Mouse (Mus musculus) G1E (cell line): Measurements from ENCODE around the gene Sdc1. TPM values are rescaled to one million over a fixed set of nuclear protein-coding genes. Genes with fewer than 3 reads are reported as not detected.

Experiments
- ATAC-seq: 2 replicates; pipeline ENCODE4 v1.8.0; 2016; ENCODE audit warnings: mild to moderate bottlenecking; ENCODE audit not compliant: insufficient number of reproducible peaks, poor library complexity, low FRiP score, severe bottlenecking; ENCODE audit errors: extremely low read depth
- DNase-seq: peaks from one replicate; pipeline ENCODE4 v3.0.0; 2012; ENCODE audit warnings: low spot score
- H3K27me3 ChIP-seq: 2 replicates; pipeline ENCODE4 v1.6.1; 2012; ENCODE audit warnings: mild to moderate bottlenecking, low read length, inconsistent platforms; ENCODE audit not compliant: insufficient read depth
- H3K36me3 ChIP-seq: replicated peaks from 2 replicates; pipeline ENCODE3; 2012; ENCODE audit warnings: mild to moderate bottlenecking, inconsistent platforms
- H3K4me1 ChIP-seq: 2 replicates; pipeline ENCODE4 v1.6.1; 2012; ENCODE audit warnings: low read depth, low read length, inconsistent platforms, mixed read lengths; ENCODE audit not compliant: insufficient read depth
- H3K4me3 ChIP-seq: 2 replicates; pipeline ENCODE4 v1.5.1; 2012; ENCODE audit warnings: low read depth, mild to moderate bottlenecking, inconsistent platforms, low read length, moderate library complexity, mixed read lengths
- H3K9me3 ChIP-seq: replicated peaks from 2 replicates; pipeline ENCODE4 v1.6.1; 2012; ENCODE audit warnings: inconsistent platforms
- CTCF ChIP-seq: IDR thresholded peaks from 2 replicates; pipeline ENCODE4 v1.5.1; 2012; ENCODE audit warnings: low read depth, low read length, inconsistent platforms, mixed read lengths
- GATA1 ChIP-seq: IDR thresholded peaks from 2 replicates; pipeline ENCODE4 v1.6.1; 2012; ENCODE audit warnings: borderline replicate concordance, low read length, inconsistent platforms, mixed read lengths
- GATA2 ChIP-seq: IDR thresholded peaks from 2 replicates; pipeline ENCODE4 v1.6.1; 2012; ENCODE audit warnings: low read depth, low read length, inconsistent platforms, borderline replicate concordance
- POLR2AphosphoS5 ChIP-seq: IDR thresholded peaks from 2 replicates; pipeline ENCODE4 v1.6.1; 2012; ENCODE audit warnings: low read depth, low read length, inconsistent platforms; ENCODE audit not compliant: insufficient replicate concordance
- TAL1 ChIP-seq: conservative IDR thresholded peaks from 2 replicates; pipeline ENCODE4 v1.6.1; 2012; ENCODE audit warnings: low read depth, low read length, inconsistent platforms, mixed read lengths
- polyA plus RNA-seq: library from polyadenylated mRNA; stranded (reverse); fragments of >175 nt; gene quantifications from 2 replicates; pipeline ENCODE4 v1.2.3, GENCODE M21; 2012
- total RNA-seq, 2 experiments: library from RNA; stranded (forward) in 1 of 2; stranded (reverse) in 1 of 2; fragments of 200-1000 nt in 1 of 2; fragments of >200 nt in 1 of 2; fragmentation: Nextera tagmentation in 1 of 2; gene quantifications; 2 replicates each; pipeline ENCODE4 v1.2.3; 2014 to 2017

The Sdc1 gene
- total and polyA plus RNA-seq, 3 experiments, result 0.33 to 0.73 TPM; not detected in 1

DNA sequence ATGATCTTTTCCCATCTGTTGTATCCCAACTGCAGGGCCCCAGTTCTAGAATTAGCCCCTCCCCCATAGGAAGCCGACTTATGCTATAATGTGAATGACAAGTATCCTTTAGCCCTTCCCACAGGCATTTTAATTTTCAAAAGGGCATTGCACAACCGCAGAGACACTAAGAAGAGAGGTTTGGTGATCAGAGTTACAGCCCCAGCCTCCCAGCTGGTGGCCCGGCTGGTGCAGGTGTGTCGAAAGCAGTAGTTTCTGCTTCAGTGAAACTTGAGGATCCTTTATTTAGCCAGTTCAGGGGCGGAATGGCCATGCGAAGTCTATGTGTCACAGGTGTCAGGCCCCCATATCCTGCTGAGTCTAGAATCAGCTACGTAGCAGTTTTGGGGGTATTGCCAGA lies 10.0 kb downstream of the Sdc1 start:
- Histone ChIP-seq H3K9me3 (no peaks in the 10 kb centered on the region), H3K4me1 (no peaks in the 10 kb centered on the region), H3K27me3 (peaks cover 6% of the 10 kb centered on the region; the same call in 1 of the 2 replicates), H3K4me3 (no peak overlapping the region), H3K36me3 (no peaks in the 10 kb centered on the region)
- DNase-seq, result no peak
- no peak for TF ChIP-seq GATA2
- TF ChIP-seq CTCF, result no peak
- no peak for TF ChIP-seq GATA1
- no peak for TF ChIP-seq TAL1
- no peak for TF ChIP-seq POLR2AphosphoS5
- no peak for ATAC-seq

DNA sequence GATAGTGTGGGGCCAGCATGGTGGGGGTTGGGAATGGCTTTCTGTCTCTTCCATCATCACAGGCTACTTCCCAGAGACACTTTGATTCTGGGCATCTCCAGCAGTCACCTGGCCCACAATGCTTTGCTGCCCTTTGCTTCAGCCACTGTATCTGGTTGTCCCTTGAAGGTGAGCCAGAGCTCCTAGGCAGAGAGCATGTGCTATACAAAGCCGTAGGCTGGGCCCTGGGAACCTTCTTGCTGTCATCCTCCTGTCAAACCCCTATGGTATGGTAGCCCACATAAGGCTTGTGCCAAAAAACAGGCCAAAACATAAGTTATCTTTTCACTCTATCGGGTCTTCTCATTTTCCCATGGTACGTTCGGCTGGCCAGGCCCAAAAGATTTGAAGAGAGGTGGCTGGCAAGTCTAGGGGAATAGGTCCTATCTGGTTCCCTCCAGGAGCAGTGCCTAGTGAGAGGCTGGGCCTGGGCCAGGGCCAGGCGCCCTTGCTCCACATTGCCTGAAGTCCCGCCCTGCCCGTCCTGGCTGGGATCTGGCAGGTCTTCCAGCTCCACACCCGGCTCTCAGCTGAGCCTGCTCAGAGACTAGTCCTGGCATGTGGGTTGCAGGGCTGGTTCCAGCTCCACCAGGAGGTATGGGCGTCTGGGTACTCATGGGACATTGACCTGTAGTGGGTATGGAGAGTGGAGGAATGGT lies 10.7 kb downstream of the Sdc1 start:
- H3K36me3 ChIP-seq, result no peaks in the 10 kb centered on the region
- TF ChIP-seq CTCF (no peak), GATA1 (no peak), GATA2 (no peak), TAL1 (no peak), POLR2AphosphoS5 (no peak)
- H3K27me3 ChIP-seq, result peaks cover 6% of the 10 kb centered on the region; the same call in 1 of the 2 replicates
- H3K4me1 ChIP-seq, result no peaks in the 10 kb centered on the region
- ATAC-seq (no peak), DNase-seq (no peak)
- H3K4me3 ChIP-seq, result no peak overlapping the region
- no peaks in the 10 kb centered on the region for H3K9me3 ChIP-seq

DNA sequence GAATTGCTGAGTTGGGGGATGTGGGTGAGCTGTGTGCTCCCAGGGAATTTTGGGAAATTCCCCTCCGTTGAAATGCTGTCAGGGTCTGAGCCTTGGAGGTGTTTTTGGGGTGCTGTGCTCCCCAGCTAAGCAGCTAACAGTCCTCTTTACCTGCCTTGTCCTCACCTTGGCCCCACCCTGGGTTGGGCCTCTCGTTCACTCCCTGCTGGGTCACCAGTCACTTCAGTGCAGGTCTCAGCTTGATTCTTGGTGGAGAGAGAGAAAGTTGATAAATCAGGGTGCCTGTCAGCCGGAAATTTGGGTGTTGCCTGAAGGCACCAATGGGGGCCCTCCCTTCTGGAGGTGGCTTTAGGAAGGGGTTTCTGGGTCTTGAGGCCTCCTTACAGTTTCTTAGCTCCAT lies 11.4 kb downstream of the Sdc1 start:
- TF ChIP-seq GATA2 (no peak), TAL1 (no peak), GATA1 (no peak), POLR2AphosphoS5 (no peak), CTCF (no peak)
- Histone ChIP-seq H3K4me1 (no peaks in the 10 kb centered on the region), H3K9me3 (no peaks in the 10 kb centered on the region), H3K27me3 (peaks cover 6% of the 10 kb centered on the region; the same call in 1 of the 2 replicates), H3K36me3 (no peaks in the 10 kb centered on the region), H3K4me3 (no peak overlapping the region)
- DNase-seq, result no peak
- ATAC-seq, result no peak

DNA sequence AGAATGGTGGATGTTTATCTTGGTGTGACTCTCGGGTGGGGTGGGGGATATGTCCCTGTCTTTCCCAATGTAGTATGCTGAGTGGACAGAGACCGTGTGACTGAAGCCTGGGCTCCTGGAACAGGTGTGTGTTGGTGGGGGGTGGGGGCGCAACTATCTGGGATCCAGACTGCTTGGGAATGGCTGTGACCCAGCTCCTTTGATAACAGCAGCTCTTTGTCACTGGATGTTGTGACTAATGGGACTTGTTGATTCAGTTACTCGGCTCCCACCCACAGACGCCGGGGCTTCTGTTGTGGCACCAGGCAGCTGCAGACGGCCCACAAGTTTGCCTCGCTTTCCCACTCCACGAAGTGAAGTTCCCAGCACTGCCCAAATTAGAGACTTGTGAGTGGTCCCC lies 13.1 kb downstream of the Sdc1 start:
- Histone ChIP-seq H3K36me3 (no peaks in the 10 kb centered on the region), H3K9me3 (no peaks in the 10 kb centered on the region), H3K27me3 (no peaks in the 10 kb centered on the region), H3K4me1 (no peaks in the 10 kb centered on the region), H3K4me3 (no peak overlapping the region)
- TF ChIP-seq TAL1 (no peak), POLR2AphosphoS5 (no peak), CTCF (no peak), GATA1 (no peak), GATA2 (no peak)
- ATAC-seq (no peak), DNase-seq (no peak)

DNA sequence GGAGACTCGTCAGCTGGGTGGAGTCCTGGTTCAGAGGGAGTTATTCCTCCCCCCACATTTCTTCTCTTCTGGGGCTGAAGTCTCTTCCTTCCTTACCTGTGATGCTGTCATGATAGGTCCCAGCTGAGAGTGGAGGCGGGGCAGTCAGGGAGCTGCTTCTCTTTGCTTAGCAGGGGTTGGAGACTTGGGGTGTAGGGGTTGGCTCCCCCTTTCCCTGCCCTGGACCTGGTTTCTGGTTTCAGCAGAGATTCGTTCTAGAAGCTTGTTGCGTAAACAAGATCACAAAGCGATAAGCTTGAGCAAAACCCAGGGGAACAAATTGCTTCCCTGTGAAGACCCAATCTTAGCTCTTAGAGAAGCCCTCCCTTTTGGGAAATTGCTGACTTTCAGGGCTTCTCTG lies 15.4 kb downstream of the Sdc1 start:
- Histone ChIP-seq H3K4me3 (no peak overlapping the region), H3K4me1 (no peaks in the 10 kb centered on the region), H3K36me3 (peaks cover 3% of the 10 kb centered on the region), H3K9me3 (no peaks in the 10 kb centered on the region), H3K27me3 (no peaks in the 10 kb centered on the region; the same call in 1 of the 2 replicates)
- ATAC-seq, result no peak
- no peak for DNase-seq
- TF ChIP-seq GATA2, result no peak
- TF ChIP-seq POLR2AphosphoS5, result no peak
- TF ChIP-seq GATA1, result no peak
- no peak for TF ChIP-seq TAL1
- no peak for TF ChIP-seq CTCF

DNA sequence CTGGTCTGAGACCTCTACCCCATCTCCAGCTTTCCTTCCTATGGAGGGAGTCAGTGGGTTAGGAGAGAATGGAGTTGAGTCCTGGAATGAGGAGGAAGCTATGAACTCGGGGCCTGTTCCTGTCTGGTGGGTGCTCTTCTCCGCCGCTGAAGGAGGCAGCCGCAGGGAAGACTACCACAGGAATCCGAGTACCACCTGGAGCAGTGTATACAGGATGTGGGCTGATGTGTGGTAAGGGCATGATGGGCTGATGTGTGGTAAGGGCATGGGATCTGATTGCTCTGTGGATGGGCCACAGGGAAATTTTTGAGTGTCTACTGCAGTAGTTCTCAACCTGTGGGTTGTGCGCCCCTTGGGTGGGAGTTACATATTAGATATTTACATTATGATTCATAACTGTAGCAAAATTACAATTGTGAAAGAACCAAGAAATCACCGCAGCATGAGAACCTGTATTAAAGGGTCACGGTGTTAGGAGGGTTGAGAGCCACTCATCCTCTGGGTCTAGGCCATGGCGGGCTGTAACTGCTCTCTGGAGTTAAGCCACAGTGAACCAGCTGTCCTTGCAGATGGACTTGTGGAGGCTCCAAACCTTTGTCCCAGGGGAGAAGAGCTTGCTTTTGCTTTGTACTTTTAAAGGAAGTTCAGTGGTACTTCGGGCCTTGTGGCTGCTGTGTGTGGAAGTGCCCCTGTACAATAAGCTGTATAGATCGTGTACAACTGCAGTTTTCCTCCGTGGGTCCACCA lies 16.0 kb downstream of the Sdc1 start:
- no peaks in the 10 kb centered on the region for H3K4me1 ChIP-seq
- DNase-seq, result no peak
- ATAC-seq, result no peak
- H3K36me3 ChIP-seq, result peaks cover 3% of the 10 kb centered on the region
- H3K9me3 ChIP-seq, result no peaks in the 10 kb centered on the region
- H3K27me3 ChIP-seq, result no peaks in the 10 kb centered on the region; the same call in 1 of the 2 replicates
- H3K4me3 ChIP-seq, result no peak overlapping the region
- TF ChIP-seq CTCF (no peak), POLR2AphosphoS5 (no peak), GATA2 (no peak), GATA1 (no peak), TAL1 (no peak)
